Mouse (Mus musculus): ENCODE measurements around the gene Ccdc34. TPM values are rescaled to one million over a fixed set of nuclear protein-coding genes. Genes with fewer than 3 reads are reported as not detected.
"Not testable (repeated sequence)": the region's sequence is repeated elsewhere in the genome, so short reads cannot be mapped to it uniquely, and the experiment has no call there.

Ccdc34 gene
- total RNA-seq, 1 experiment, result 14.5 TPM

DNA sequence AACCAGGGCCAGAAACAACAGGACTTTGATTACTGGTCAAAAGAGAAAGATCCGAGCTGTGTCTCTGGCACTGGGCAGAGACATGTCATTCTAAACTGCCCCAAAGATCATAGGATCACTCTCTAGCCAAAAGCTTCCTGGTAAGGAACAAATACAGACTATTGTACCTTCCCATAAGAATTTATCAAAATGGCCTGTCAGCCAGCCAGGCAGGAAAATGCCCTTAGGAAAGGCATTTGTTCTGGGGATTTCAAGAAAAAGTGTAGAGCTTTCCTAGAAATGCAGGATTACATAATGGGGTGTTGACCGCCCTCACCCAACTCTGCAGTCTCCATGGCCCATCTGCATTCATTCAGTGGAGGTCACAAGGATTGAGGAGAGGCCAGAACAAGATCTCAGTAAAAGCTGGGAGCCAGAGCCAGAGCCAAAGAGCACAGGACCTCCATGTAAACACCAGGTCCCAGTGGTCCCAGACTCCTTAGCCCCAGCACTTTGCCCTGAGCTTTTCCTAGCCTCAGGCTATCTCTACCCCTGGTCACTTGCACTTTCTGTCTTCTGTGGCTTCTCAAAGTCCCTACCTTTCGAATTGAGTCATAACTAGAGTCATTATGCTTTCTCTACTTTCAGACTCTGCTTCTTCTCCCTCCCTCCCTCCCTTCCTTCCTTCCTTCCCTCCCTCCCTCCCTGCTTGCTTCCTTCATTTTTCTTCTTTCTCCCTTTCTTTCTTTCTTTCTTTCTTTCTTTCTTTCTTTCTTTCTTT lies 115.9 kb downstream of the Ccdc34 start:
- H3K9ac ChIP-seq (ENCODE audit: insufficient read depth, low read depth, low read length, poor library complexity, severe bottlenecking), result no peak overlapping the region
- H3K4me1 ChIP-seq (ENCODE audit: control insufficient read depth in 2 of 2, insufficient read depth in 2 of 2, low read length in 2 of 2, poor library complexity in 1 of 2), result no peaks in the 10 kb centered on the region
- in situ Hi-C loops (cut with MboI; ENCODE audit: low sequenced_read_pairs in 2 of 2, unreplicated experiment in 2 of 2), result no loop called here
- no peak overlapping the region for H3K4me3 ChIP-seq (ENCODE audit: insufficient read depth in 1 of 2, low read depth in 1 of 2, low read length in 2 of 2, poor library complexity in 1 of 2, severe bottlenecking in 1 of 2)
- TF ChIP-seq HCFC1 (IDR thresholded peaks at IDR 0.05; ENCODE audit: borderline replicate concordance, insufficient read depth, low read length) (no peak), ZNF384 (IDR thresholded peaks at IDR 0.05; ENCODE audit: low read depth, low read length) (no peak), ZC3H11A (IDR thresholded peaks at IDR 0.05; ENCODE audit: borderline replicate concordance, low read depth, low read length) (no peak), CHD2 (IDR thresholded peaks at IDR 0.05; ENCODE audit: low read depth, low read length) (no peak)
- no peak overlapping the region for H3K27ac ChIP-seq (ENCODE audit: insufficient read depth, low read depth, low read length, poor library complexity, severe bottlenecking)
- H3K36me3 ChIP-seq (ENCODE audit: control insufficient read depth, insufficient read depth, low read length, poor library complexity, severe bottlenecking), result no peaks in the 10 kb centered on the region
- no peak for DNase-seq (ENCODE audit: low read depth, low spot score)
- no peaks in the 10 kb centered on the region for H3K9me3 ChIP-seq (ENCODE audit: control insufficient read depth, insufficient read depth, low read depth, low read length)

DNA sequence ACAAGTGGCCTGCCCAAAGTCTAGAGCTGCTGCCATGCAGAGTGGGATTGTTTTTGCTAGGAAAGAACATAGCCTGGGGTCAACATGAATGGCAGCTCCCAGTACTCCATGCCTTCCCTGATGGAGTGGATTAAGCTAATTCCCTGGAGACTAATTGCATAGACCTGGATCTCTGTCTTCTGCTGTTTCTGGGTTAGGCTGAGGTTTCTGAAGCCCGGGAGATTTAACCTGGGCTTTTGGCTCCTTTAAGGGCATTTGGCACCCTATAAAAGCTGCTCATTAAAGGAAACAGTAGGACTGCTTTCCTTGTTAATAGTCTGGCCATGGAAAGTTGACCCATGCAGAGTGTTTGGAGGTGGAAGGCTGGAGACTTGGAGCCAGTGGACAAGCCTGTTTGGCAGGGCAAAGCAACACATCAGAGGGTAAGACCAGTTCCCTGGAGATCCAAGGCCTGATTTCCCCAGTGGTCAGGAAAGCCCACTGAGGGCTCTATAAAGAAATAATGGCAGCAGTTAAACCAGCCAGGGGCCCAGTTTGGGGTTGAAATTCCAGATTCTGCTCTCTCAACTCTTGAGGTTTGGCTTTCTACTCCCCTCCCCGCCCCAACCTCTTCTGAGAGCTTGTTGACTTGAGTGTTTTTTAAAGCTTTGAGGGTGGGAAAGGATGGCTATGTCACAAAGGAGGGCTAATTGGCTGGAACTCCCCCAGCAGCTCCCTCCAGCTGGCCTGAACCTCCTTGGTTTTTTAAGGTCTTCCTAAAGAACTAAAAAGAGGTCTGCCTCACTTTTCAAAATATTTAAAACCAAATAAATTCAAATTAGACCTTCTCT lies 117.4 kb downstream of the Ccdc34 start:
- no peak overlapping the region for H3K27ac ChIP-seq (ENCODE audit: insufficient read depth, low read depth, low read length, poor library complexity, severe bottlenecking)
- H3K9me3 ChIP-seq (ENCODE audit: control insufficient read depth, insufficient read depth, low read depth, low read length), result no peaks in the 10 kb centered on the region
- no peaks in the 10 kb centered on the region for H3K36me3 ChIP-seq (ENCODE audit: control insufficient read depth, insufficient read depth, low read length, poor library complexity, severe bottlenecking)
- no peak overlapping the region for H3K9ac ChIP-seq (ENCODE audit: insufficient read depth, low read depth, low read length, poor library complexity, severe bottlenecking)
- H3K4me1 ChIP-seq (ENCODE audit: control insufficient read depth in 2 of 2, insufficient read depth in 2 of 2, low read length in 2 of 2, poor library complexity in 1 of 2), result no peaks in the 10 kb centered on the region
- in situ Hi-C loops (cut with MboI; ENCODE audit: low sequenced_read_pairs in 2 of 2, unreplicated experiment in 2 of 2), result no loop called here
- TF ChIP-seq HCFC1 (IDR thresholded peaks at IDR 0.05; ENCODE audit: borderline replicate concordance, insufficient read depth, low read length) (no peak), CHD2 (IDR thresholded peaks at IDR 0.05; ENCODE audit: low read depth, low read length) (no peak), MAFK (IDR thresholded peaks at IDR 0.05; ENCODE audit: insufficient read depth, low read depth, low read length) (no peak), ZNF384 (IDR thresholded peaks at IDR 0.05; ENCODE audit: low read depth, low read length) (no peak), ZC3H11A (IDR thresholded peaks at IDR 0.05; ENCODE audit: borderline replicate concordance, low read depth, low read length) (no peak)
- no peak for DNase-seq (ENCODE audit: low read depth, low spot score)
- H3K4me3 ChIP-seq (ENCODE audit: insufficient read depth in 1 of 2, low read depth in 1 of 2, low read length in 2 of 2, poor library complexity in 1 of 2, severe bottlenecking in 1 of 2), result no peak overlapping the region

DNA sequence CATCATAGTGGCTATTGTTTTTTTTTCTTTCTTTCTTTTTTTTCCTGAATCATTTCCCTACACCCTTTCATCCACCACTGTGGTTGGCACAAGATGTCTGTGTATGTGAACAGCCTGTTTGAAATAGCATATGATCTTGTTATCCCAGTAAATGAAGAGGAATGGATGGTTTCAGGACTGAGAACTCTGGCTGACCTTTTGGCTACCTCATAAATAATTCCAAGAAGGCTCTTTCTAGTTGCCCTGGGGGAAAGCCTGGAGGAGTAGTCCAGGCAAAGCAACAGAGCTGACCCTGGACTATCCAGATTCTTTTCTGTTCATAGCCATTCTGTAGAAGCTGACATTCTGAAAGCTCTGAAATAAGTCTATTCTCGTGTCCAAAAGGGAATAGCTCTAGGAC lies 119.7 kb downstream of the Ccdc34 start:
- DNase-seq (ENCODE audit: low read depth, low spot score), result no peak
- Histone ChIP-seq H3K4me3 (ENCODE audit: insufficient read depth in 1 of 2, low read depth in 1 of 2, low read length in 2 of 2, poor library complexity in 1 of 2, severe bottlenecking in 1 of 2) (no peak overlapping the region), H3K9ac (ENCODE audit: insufficient read depth, low read depth, low read length, poor library complexity, severe bottlenecking) (no peak overlapping the region), H3K9me3 (ENCODE audit: control insufficient read depth, insufficient read depth, low read depth, low read length) (no peaks in the 10 kb centered on the region), H3K4me1 (ENCODE audit: control insufficient read depth in 2 of 2, insufficient read depth in 2 of 2, low read length in 2 of 2, poor library complexity in 1 of 2) (no peaks in the 10 kb centered on the region), H3K36me3 (ENCODE audit: control insufficient read depth, insufficient read depth, low read length, poor library complexity, severe bottlenecking) (no peaks in the 10 kb centered on the region), H3K27ac (ENCODE audit: insufficient read depth, low read depth, low read length, poor library complexity, severe bottlenecking) (no peak overlapping the region)
- in situ Hi-C loops (cut with MboI; ENCODE audit: low sequenced_read_pairs in 2 of 2, unreplicated experiment in 2 of 2), result no loop called here
- TF ChIP-seq HCFC1 (IDR thresholded peaks at IDR 0.05; ENCODE audit: borderline replicate concordance, insufficient read depth, low read length), result no peak
- no peak for TF ChIP-seq CHD2 (IDR thresholded peaks at IDR 0.05; ENCODE audit: low read depth, low read length)
- no peak for TF ChIP-seq ZNF384 (IDR thresholded peaks at IDR 0.05; ENCODE audit: low read depth, low read length)
- TF ChIP-seq MAFK (IDR thresholded peaks at IDR 0.05; ENCODE audit: insufficient read depth, low read depth, low read length), result no peak
- no peak for TF ChIP-seq ZC3H11A (IDR thresholded peaks at IDR 0.05; ENCODE audit: borderline replicate concordance, low read depth, low read length)

DNA sequence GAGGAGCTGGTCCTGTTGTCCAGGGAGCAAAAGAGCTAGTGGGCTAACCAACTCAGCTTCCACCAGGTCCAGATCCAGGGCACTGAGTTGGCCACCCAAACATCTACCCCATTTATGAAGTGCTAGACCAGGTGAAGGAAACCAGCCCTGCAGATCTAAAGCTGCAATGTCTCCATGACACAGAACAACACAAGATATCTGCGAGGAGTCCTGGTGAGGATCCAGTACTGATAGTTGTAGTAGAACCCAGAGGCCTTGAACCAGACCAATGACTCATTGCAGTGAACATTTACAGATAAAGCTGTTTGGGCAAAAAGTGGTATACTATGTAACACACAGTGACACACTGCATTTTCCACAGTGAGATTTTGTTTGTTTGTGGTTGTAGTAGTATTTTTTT lies 120.5 kb downstream of the Ccdc34 start:
- DNase-seq (ENCODE audit: low read depth, low spot score), result no peak
- no peaks in the 10 kb centered on the region for H3K36me3 ChIP-seq (ENCODE audit: control insufficient read depth, insufficient read depth, low read length, poor library complexity, severe bottlenecking)
- H3K9ac ChIP-seq (ENCODE audit: insufficient read depth, low read depth, low read length, poor library complexity, severe bottlenecking), result no peak overlapping the region
- H3K27ac ChIP-seq (ENCODE audit: insufficient read depth, low read depth, low read length, poor library complexity, severe bottlenecking), result no peak overlapping the region
- H3K9me3 ChIP-seq (ENCODE audit: control insufficient read depth, insufficient read depth, low read depth, low read length), result no peaks in the 10 kb centered on the region
- in situ Hi-C loops (cut with MboI; ENCODE audit: low sequenced_read_pairs in 2 of 2, unreplicated experiment in 2 of 2), result no loop called here
- TF ChIP-seq CHD2 (IDR thresholded peaks at IDR 0.05; ENCODE audit: low read depth, low read length) (no peak), ZC3H11A (IDR thresholded peaks at IDR 0.05; ENCODE audit: borderline replicate concordance, low read depth, low read length) (no peak), ZNF384 (IDR thresholded peaks at IDR 0.05; ENCODE audit: low read depth, low read length) (no peak), MAFK (IDR thresholded peaks at IDR 0.05; ENCODE audit: insufficient read depth, low read depth, low read length) (no peak), HCFC1 (IDR thresholded peaks at IDR 0.05; ENCODE audit: borderline replicate concordance, insufficient read depth, low read length) (no peak)
- no peak overlapping the region for H3K4me3 ChIP-seq (ENCODE audit: insufficient read depth in 1 of 2, low read depth in 1 of 2, low read length in 2 of 2, poor library complexity in 1 of 2, severe bottlenecking in 1 of 2)
- no peaks in the 10 kb centered on the region for H3K4me1 ChIP-seq (ENCODE audit: control insufficient read depth in 2 of 2, insufficient read depth in 2 of 2, low read length in 2 of 2, poor library complexity in 1 of 2)

DNA sequence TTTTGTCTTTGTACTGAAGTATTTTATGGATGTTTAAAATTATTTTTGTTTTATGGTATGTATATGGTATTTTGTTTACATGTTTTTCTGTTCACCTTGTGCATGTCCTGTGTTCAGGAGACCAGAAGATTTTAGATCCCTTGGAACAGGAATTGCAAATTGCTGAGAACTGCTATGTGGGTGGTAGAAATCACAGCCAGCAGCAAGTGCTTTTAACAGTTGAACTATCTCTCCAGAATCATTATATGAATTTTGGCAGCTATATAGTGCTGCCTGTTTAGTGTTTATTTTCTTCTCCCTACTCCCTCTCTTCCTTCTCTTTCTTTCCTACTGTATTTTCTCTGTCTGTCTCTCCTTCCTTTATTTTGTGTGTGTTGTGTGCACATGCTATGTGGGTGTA lies 130.4 kb downstream of the Ccdc34 start:
- H3K27ac ChIP-seq (ENCODE audit: insufficient read depth, low read depth, low read length, poor library complexity, severe bottlenecking); in situ Hi-C loops (cut with MboI; ENCODE audit: low sequenced_read_pairs in 2 of 2, unreplicated experiment in 2 of 2); H3K4me3 ChIP-seq (ENCODE audit: insufficient read depth in 1 of 2, low read depth in 1 of 2, low read length in 2 of 2, poor library complexity in 1 of 2, severe bottlenecking in 1 of 2): not testable (repeated sequence)

More for the DNA sequence above, 130.4 kb downstream of the Ccdc34 start:
- not testable (repeated sequence) for DNase-seq (ENCODE audit: low read depth, low spot score); H3K9me3 ChIP-seq (ENCODE audit: control insufficient read depth, insufficient read depth, low read depth, low read length); H3K4me1 ChIP-seq (ENCODE audit: control insufficient read depth in 2 of 2, insufficient read depth in 2 of 2, low read length in 2 of 2, poor library complexity in 1 of 2); H3K9ac ChIP-seq (ENCODE audit: insufficient read depth, low read depth, low read length, poor library complexity, severe bottlenecking); H3K36me3 ChIP-seq (ENCODE audit: control insufficient read depth, insufficient read depth, low read length, poor library complexity, severe bottlenecking)
